Mouse (Mus musculus): ENCODE measurements at regions not wholly inside any gene's neighbourhood (a gene's known extent, or its start where the extent isn't known, plus 50 kb on each side); places are given as distances from the start of the nearest gene placed in this dataset.

- no peak for TF ChIP-seq CTCF (IDR thresholded peaks at IDR 0.05)
- TF ChIP-seq POLR2A (IDR thresholded peaks at IDR 0.05; ENCODE audit: insufficient read depth, low read depth, low read length): no peak
Observed at GRCm38 (mm10) chr16:51086556-51086955, 495.6 kb upstream of the Ccdc54 start.
